Mouse (Mus musculus) heart, embryonic 16.5 days (tissue): ENCODE data around the gene Myo18b. TPM values are rescaled to one million over a fixed set of nuclear protein-coding genes. Genes with fewer than 3 reads are reported as not detected.

ENCODE experiments used
- ATAC-seq: fragments of 200-750 bp; cut with Nextera tagmentation; replicated peaks from 2 replicates; pipeline ENCODE4 v1.8.0; 2017; ENCODE audit warnings: moderate number of reproducible peaks; ENCODE audit not compliant: insufficient read depth, low FRiP score; ENCODE audit errors: extremely low read depth
- H3K27ac ChIP-seq: fragments of 300-500 bp; sonication (generic); 2 replicates; pipeline ENCODE4 v1.5.1; 2014; ENCODE audit warnings: mild to moderate bottlenecking, low read length, control low read depth, moderate library complexity
- H3K27me3 ChIP-seq: fragments of 300-500 bp; sonication (generic); 2 replicates; pipeline ENCODE4 v1.6.1; 2014; ENCODE audit warnings: low read length, mixed read lengths; ENCODE audit not compliant: control insufficient read depth, insufficient read depth
- H3K36me3 ChIP-seq: fragments of 300-500 bp; sonication (generic); 2 replicates; pipeline ENCODE4 v1.6.1; 2014; ENCODE audit not compliant: control insufficient read depth, insufficient read depth
- H3K4me1 ChIP-seq: fragments of 300-500 bp; sonication (generic); 2 replicates; pipeline ENCODE4 v1.6.1; 2014; ENCODE audit warnings: low read length, mixed read lengths; ENCODE audit not compliant: control insufficient read depth, insufficient read depth
- H3K4me2 ChIP-seq: fragments of 300-500 bp; sonication (generic); 2 replicates; pipeline ENCODE4 v1.6.1; 2014; ENCODE audit warnings: low read depth, mild to moderate bottlenecking, control low read depth, low read length
- H3K4me3 ChIP-seq: fragments of 300-500 bp; sonication (generic); 2 replicates; pipeline ENCODE4 v1.5.1; 2014; ENCODE audit warnings: mild to moderate bottlenecking, control low read depth, low read length
- H3K9ac ChIP-seq: fragments of 300-500 bp; sonication (generic); 2 replicates; pipeline ENCODE4 v1.6.1; 2014; ENCODE audit warnings: low read length, control low read depth
- H3K9me3 ChIP-seq: fragments of 300-500 bp; sonication (generic); replicated peaks from 2 replicates; pipeline ENCODE4 v1.6.1; 2016; ENCODE audit warnings: low read length; ENCODE audit not compliant: control insufficient read depth
- whole genome bisulfite sequencing: fragments of 180-500 bp; shearing (Covaris S2); extraction: QIAGEN DNeasy Blood & Tissue Kit; methylation state at CpG from one replicate; pipeline ENCODE4 v1.1.7; 2014; 5-methylcytosine and 5-hydroxymethylcytosine counted together
- polyA plus RNA-seq: library from polyadenylated mRNA; unstranded; fragments of >200 nt; fragmentation: Nextera tagmentation; extraction: Ambion mirVana; gene quantifications from 2 replicates; pipeline ENCODE4 v1.2.1, GENCODE M21; 2015

Gene Myo18b
- polyA plus RNA-seq, 1 experiment from 2014 or later = 24.9 TPM

DNA sequence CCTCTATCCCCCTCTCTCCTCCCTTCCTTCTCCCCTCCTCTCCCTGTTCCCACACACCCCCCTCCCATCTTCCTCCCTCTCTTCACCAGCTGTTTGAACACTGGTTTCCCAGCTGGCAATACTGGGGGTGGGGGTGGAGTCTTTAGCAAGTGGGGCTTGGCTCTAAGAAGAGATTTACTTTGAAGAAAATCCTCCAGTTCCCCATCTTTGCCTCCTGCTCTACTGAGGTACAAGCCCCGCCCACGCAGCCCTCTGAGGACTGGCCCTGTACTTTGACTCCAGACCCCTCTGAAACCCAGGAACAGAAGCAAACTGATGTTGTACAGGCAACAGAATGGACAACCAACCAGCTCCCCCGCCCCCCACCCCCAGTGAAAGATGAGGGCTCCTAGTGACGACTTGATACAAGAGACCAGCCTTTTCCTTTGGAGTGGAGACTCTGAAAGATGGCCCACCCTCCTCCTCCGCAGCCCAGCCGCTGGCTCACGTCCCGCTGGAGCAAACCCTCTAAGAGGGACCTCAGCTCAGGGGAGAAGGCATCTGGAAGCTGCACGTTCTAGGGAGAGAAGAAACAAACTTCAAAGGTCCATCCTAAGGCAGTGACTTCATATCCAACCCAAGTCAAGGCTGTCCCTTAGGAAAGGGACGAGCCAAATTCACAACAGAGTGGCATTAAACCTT is 32.2 kb upstream of the Myo18b start:
- WGBS = 43% methylated on average over 10 of the region's 10 CpGs
- H3K4me2 ChIP-seq = no peak overlapping the region
- no peak overlapping the region for H3K9ac ChIP-seq
- no peaks in the 10 kb centered on the region for H3K27me3 ChIP-seq
- no peak overlapping the region for H3K4me3 ChIP-seq
- peaks cover 6% of the 10 kb centered on the region; the same call in 1 of the 2 replicates for H3K36me3 ChIP-seq
- peaks cover 11% of the 10 kb centered on the region for H3K4me1 ChIP-seq
- H3K9me3 ChIP-seq = no peaks in the 10 kb centered on the region
- no peak for ATAC-seq
- H3K27ac ChIP-seq = no peak overlapping the region

DNA sequence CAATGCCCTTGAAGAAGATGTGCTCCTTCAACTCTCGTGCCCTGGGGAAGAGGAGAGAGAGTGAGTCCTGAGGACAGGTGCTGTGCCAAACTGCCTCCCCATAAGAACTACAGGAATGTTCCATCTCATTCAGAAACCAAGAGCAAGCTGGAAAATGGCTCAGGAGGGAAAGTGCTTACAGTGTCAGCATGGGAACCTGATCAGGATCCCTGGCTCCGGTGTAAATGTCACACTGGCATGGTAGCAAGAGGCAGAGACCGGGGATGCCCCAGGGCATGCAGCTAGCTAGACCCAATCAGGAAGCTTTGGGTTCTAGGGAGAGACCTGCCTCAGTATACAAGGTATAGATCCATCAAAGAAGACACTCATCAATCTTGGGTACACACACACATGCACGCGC is 29.3 kb upstream of the Myo18b start:
- no peak overlapping the region for H3K4me3 ChIP-seq
- H3K27ac ChIP-seq = no peak overlapping the region
- WGBS = 91% methylated on average over 5 of the region's 5 CpGs

DNA sequence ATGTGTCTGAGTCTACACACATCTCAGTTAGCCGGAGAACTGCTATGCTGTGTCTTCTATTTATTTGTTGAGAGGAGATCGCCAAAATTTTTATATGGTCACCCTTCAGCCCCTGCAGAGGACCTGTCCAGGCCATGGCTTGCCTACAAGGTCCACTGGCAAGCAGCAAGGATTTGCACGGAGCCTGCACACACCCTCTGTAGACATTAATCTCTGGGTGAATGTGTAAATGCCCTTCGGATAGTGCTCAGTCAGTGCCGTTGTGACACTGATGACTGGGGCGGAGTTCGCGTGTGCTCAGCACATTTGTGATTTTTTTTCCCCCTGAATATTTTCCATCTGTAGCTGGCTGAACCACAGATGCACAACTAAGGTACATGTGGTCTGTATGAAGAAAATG is 28.6 kb upstream of the Myo18b start:
- Histone ChIP-seq H3K4me1 (peaks cover 9% of the 10 kb centered on the region; the same call in 1 of the 2 replicates), H3K9ac (no peak overlapping the region), H3K27me3 (no peaks in the 10 kb centered on the region), H3K36me3 (peaks cover 6% of the 10 kb centered on the region; the same call in 1 of the 2 replicates), H3K9me3 (no peaks in the 10 kb centered on the region), H3K27ac (no peak overlapping the region), H3K4me3 (no peak overlapping the region), H3K4me2 (no peak overlapping the region)
- no peak for ATAC-seq
- 84% methylated on average over 8 of the region's 8 CpGs for WGBS

More for the DNA sequence above, 29.3 kb upstream of the Myo18b start:
- H3K4me1 ChIP-seq = peaks cover 9% of the 10 kb centered on the region; the same call in 1 of the 2 replicates
- no peaks in the 10 kb centered on the region for H3K27me3 ChIP-seq
- no peak overlapping the region for H3K9ac ChIP-seq
- H3K9me3 ChIP-seq = no peaks in the 10 kb centered on the region
- H3K36me3 ChIP-seq = peaks cover 6% of the 10 kb centered on the region; the same call in 1 of the 2 replicates
- ATAC-seq = no peak
- no peak overlapping the region for H3K4me2 ChIP-seq

DNA sequence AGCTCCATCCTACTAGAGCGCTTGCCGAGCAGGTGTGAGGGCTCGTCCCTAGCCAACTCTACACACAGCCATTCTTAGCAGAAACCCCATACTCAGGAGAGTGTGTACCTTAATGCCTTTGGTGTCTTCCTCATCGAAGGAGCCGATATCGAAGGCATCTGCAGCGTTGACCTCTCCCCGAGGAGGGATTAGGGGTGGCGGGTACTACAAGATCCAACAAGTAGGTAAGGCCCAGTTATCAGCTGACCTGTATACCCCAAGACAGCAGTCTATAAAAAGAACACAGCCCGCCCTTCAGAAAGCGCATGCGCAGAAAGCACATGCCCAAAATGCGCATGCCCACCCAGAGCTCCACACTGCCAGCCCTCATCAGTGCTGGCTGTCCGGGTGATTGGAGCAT is 27.7 kb upstream of the Myo18b start:
- peak; percentile 45; the same call in 1 of the 2 replicates for ATAC-seq
- peaks cover 9% of the 10 kb centered on the region; the same call in 1 of the 2 replicates for H3K4me1 ChIP-seq
- peak overlapping the region; percentile 18; the same call in 1 of the 2 replicates for H3K9ac ChIP-seq
- H3K27ac ChIP-seq = peak overlapping the region; percentile 64
- no peaks in the 10 kb centered on the region; the same call in 1 of the 2 replicates for H3K36me3 ChIP-seq
- 84% methylated on average over 14 of the region's 14 CpGs for WGBS
- H3K4me2 ChIP-seq = peak overlapping the region; percentile 36
- H3K27me3 ChIP-seq = no peaks in the 10 kb centered on the region
- peak overlapping the region; percentile 15 for H3K4me3 ChIP-seq
- no peaks in the 10 kb centered on the region for H3K9me3 ChIP-seq

DNA sequence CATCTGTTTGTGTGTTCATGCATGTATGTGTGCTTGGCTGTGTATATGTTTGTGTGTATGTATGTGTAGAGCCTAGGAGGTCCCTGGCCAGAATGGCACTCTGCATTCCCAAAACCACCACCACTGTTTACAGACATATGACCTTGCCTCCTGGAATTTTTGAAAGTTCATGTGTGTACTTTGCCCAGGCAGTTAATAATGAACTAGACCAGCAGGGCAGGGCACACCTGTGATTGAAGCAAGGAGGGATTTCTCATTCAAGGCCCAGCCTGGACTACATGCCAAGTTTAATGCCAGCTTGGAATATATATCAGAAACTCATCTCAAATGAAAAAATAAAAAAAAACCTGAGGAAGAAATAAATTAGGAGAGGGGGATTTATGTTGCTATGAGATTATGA is 25.8 kb upstream of the Myo18b start:
- Histone ChIP-seq H3K36me3 (no peaks in the 10 kb centered on the region; the same call in 1 of the 2 replicates), H3K27ac (no peak overlapping the region), H3K9me3 (no peaks in the 10 kb centered on the region), H3K4me3 (no peak overlapping the region), H3K4me2 (no peak overlapping the region), H3K27me3 (no peaks in the 10 kb centered on the region), H3K4me1 (peaks cover 5% of the 10 kb centered on the region; the same call in 1 of the 2 replicates), H3K9ac (no peak overlapping the region)
- ATAC-seq = no peak

DNA sequence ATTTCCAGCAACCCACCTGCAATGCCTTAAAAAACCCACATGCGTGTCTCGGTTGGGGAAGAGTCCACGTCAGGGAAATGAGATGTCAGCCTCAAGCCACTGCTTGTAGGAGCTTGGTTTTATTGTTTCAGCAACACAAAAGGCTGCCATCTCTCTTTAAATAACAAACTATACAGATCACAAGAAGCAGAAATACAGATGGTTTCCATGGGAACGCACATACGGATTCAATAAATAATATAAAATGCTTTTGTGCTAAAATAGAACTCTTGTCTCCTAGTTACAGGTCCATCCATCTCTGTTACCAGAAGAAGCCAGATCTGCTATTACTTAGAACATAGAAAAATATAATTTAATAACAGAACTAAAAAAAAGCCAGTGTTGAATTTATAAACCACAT is 14.2 kb upstream of the Myo18b start:
- Histone ChIP-seq H3K4me3 (no peak overlapping the region), H3K9me3 (peaks cover 4% of the 10 kb centered on the region; the same call in 1 of the 2 replicates), H3K27ac (no peak overlapping the region), H3K4me1 (peaks cover 23% of the 10 kb centered on the region), H3K36me3 (no peaks in the 10 kb centered on the region), H3K4me2 (no peak overlapping the region), H3K9ac (no peak overlapping the region), H3K27me3 (no peaks in the 10 kb centered on the region)
- no peak for ATAC-seq
- WGBS = 87% methylated on average over 5 of the region's 5 CpGs

DNA sequence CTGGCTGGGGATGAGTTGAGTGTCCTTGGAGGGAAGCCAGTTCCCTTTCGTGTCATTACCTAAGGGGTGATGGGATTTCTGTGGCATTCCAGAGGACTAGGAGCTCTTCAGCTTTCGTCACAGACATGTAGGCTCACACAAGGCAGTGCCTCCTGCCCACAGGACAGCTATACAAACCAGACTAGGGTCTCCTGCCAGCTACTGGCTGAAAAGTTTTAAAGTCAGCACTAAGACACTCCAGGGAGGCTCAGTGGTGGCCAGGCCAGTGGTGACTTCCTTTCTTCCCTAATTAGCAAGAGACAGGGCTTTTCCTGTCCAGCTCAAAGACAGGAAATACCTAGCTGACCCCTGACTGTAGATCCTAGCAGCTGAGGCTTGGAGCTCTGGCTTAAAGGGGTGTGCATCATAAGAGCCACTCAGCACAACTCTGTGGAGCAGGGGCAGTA is 12.0 kb upstream of the Myo18b start:
- WGBS = 9% methylated on average over 2 of the region's 2 CpGs

DNA sequence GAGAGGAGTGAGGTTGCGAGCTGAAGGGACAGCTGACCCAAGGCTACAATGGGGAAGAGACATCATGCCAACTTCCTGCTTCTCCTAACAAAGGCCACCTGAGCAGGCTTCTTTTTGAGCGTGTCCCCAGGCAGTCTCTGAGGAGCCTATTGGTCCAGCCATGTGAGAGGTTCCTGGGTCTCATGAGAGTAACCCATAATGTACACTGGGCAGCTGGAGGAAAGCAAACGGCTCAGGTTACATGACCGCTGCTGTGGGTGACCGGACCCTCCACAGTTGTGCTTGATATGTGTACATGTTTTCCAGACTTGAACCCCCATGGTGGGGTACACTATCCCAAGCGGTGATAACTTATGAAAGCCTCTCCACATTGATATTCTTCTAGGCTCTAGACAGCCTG is 11.3 kb upstream of the Myo18b start:
- ATAC-seq = no peak
- H3K9ac ChIP-seq = no peak overlapping the region
- H3K27me3 ChIP-seq = no peaks in the 10 kb centered on the region
- peaks cover 4% of the 10 kb centered on the region; the same call in 1 of the 2 replicates for H3K9me3 ChIP-seq
- H3K4me2 ChIP-seq = no peak overlapping the region
- H3K4me3 ChIP-seq = no peak overlapping the region
- H3K36me3 ChIP-seq = no peaks in the 10 kb centered on the region
- H3K27ac ChIP-seq = peak overlapping the region; percentile 78; the same call in 1 of the 2 replicates
- WGBS = 53% methylated on average over 6 of the region's 6 CpGs
- H3K4me1 ChIP-seq = peaks cover 18% of the 10 kb centered on the region

More for the DNA sequence above, 12.0 kb upstream of the Myo18b start:
- peak overlapping the region; percentile 78 for H3K27ac ChIP-seq
- H3K36me3 ChIP-seq = no peaks in the 10 kb centered on the region
- peaks cover 18% of the 10 kb centered on the region for H3K4me1 ChIP-seq
- ATAC-seq = peak; percentile 82
- no peak overlapping the region for H3K4me2 ChIP-seq
- no peaks in the 10 kb centered on the region for H3K27me3 ChIP-seq
- H3K9me3 ChIP-seq = peaks cover 4% of the 10 kb centered on the region; the same call in 1 of the 2 replicates
- no peak overlapping the region for H3K9ac ChIP-seq
- no peak overlapping the region for H3K4me3 ChIP-seq

DNA sequence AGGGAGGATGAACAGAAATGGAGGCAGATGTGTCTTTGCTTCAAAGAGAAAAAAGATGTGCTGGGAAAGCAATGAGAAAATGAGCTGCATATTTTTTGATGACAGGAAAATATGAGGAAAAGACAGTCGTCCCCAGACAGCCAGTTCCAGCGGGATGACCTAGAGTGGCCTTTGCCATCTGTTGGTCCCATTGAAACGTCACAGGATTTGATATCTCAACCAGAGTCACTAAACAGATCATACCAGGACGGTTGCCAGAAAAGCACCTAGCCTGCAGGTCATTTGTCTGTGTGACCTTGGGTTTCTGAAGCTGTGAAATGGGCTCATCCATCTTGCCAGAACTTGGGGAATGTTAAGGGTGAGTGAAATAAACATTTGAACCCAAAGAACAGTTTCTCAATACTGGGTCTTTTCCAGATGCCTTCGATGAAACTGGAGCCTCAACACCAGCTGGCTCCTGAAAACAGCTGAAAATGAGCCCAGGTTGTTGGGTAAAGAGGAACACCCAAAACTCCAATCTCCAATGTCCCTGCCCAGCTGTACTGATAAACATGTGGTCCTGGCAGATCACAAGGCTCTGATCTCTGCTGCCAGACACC is 2.6 kb downstream of the Myo18b start:
- Histone ChIP-seq H3K4me1 (peaks cover 18% of the 10 kb centered on the region), H3K27ac (no peak overlapping the region), H3K9me3 (no peaks in the 10 kb centered on the region), H3K27me3 (no peaks in the 10 kb centered on the region), H3K36me3 (peaks cover 10% of the 10 kb centered on the region), H3K9ac (no peak overlapping the region; the same call in 1 of the 2 replicates), H3K4me3 (peak overlapping the region; percentile 63), H3K4me2 (peak overlapping the region; percentile 73)
- no peak for ATAC-seq
- WGBS = 57% methylated on average over 5 of the region's 5 CpGs
